24 mouse cellular contexts compared by ENCODE assay signal in the genomic region with DNA sequence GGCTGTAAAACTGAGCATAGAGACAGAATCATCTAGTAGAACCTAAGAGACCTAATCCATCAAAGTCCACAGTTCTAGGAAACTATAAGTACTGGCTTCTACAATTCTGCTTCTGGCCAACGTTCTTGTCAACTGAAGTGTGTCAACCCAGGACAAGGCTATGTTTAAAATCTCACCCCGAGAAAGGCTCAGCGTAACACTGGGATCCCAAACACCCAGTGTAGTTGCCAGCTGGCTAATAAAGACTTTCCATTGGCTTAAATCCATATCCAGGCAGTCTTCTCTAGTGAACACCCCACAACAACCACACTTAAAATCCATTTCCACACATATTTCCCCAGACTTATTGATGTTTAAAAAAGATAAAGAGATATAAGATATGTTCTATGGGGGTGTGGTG. TPM values are rescaled to one million over a fixed set of nuclear protein-coding genes. Genes with fewer than 3 reads are reported as not detected.
DNase-seq lines count a peak whose midpoint lies in the region; ATAC-seq lines count a peak whose summit lies in the region.
"Had no signal": no experiment of that assay in that cellular context is flagged by ENCODE, and none has a peak within 500 bp of the region (broad histone marks: within the 10 kb centered on the region; RNA-seq: fewer than 3 reads in every experiment).

No protein-coding gene starts in this region.

- H3K9me3 ChIP-seq in heart, embryonic 12.5 days (replicated peaks) = no peaks in the 10 kb centered on the region
- no peaks in the 10 kb centered on the region for H3K9me3 ChIP-seq in midbrain, embryonic 15.5 days
- H3K9me3 ChIP-seq: embryonic facial prominence, embryonic 12.5 days; forebrain, embryonic 15.5 days; hindbrain, embryonic 13.5 days had no signal

- DNase-seq in heart, adult 18-20 months = peak; percentile 58 to 61
- DNase-seq in heart, postnatal 4 days = no peak
- DNase-seq in heart, postnatal 10 days = peak; percentile 40 to 49
- peak; percentile 4 for DNase-seq in lung, postnatal 25 days (ENCODE audit: low spot score)
- no peak for DNase-seq in lung, adult 18-20 months
- DNase-seq: adrenal gland, postnatal 14 days; cerebellum, adult 11-12 months; cerebellum, adult 9-10 months; cerebellum, postnatal 25 days; gastrocnemius, adult 2 months; gastrocnemius, postnatal 25 days; heart, adult 11 months; kidney, adult 2 months had no signal

- WGBS in heart, embryonic 12.5 days = 73% methylated on average over 3 of the region's 3 CpGs
- 87% methylated on average over 3 of the region's 3 CpGs for WGBS in midbrain, embryonic 15.5 days

- ATAC-seq in heart, embryonic 12.5 days (ENCODE audit: insufficient number of reproducible peaks, low FRiP score) = no peak
- ATAC-seq in midbrain, embryonic 15.5 days (replicated peaks) = no peak
- ATAC-seq: forebrain, embryonic 15.5 days; intestine, embryonic 16.5 days had no signal

- 0 out of 2 replicates have a peak, but pooled peaks cover 7% of the 10 kb centered on the region for H3K27me3 ChIP-seq in heart, embryonic 12.5 days (replicated peaks)
- H3K27me3 ChIP-seq in midbrain, embryonic 15.5 days (replicated peaks) = no peaks in the 10 kb centered on the region
- H3K27me3 ChIP-seq: embryonic facial prominence, embryonic 12.5 days; forebrain, embryonic 15.5 days; hindbrain, embryonic 13.5 days had no signal

- H3K4me1 ChIP-seq in heart, embryonic 12.5 days (replicated peaks) = no peaks in the 10 kb centered on the region
- no peaks in the 10 kb centered on the region for H3K4me1 ChIP-seq in midbrain, embryonic 15.5 days
- H3K4me1 ChIP-seq: embryonic facial prominence, embryonic 12.5 days; forebrain, embryonic 15.5 days; hindbrain, embryonic 13.5 days had no signal

- H3K4me2 ChIP-seq in heart, embryonic 12.5 days = no peak overlapping the region
- no peak overlapping the region for H3K4me2 ChIP-seq in midbrain, embryonic 15.5 days
- H3K4me2 ChIP-seq: embryonic facial prominence, embryonic 12.5 days; forebrain, embryonic 15.5 days; hindbrain, embryonic 13.5 days had no signal

- intact Hi-C loops in heart, postnatal 10 days (cut with DNase I) = loop anchor here (10.0 kb wide), 1 partner anchor 444 kb away; no protein-coding TSS in a partner anchor

- no peaks in the 10 kb centered on the region for H3K36me3 ChIP-seq in heart, embryonic 12.5 days
- no peaks in the 10 kb centered on the region for H3K36me3 ChIP-seq in midbrain, embryonic 15.5 days (replicated peaks)
- H3K36me3 ChIP-seq: embryonic facial prominence, embryonic 12.5 days; forebrain, embryonic 15.5 days; hindbrain, embryonic 13.5 days had no signal

- H3K27ac ChIP-seq in heart, embryonic 12.5 days (ENCODE audit: poor library complexity, severe bottlenecking) = no peak overlapping the region
- H3K27ac ChIP-seq in midbrain, embryonic 15.5 days = no peak overlapping the region
- H3K27ac ChIP-seq: embryonic facial prominence, embryonic 12.5 days; forebrain, embryonic 15.5 days; gastrocnemius, adult 2 months; hindbrain, embryonic 13.5 days had no signal

- no peak overlapping the region for H3K9ac ChIP-seq in heart, embryonic 12.5 days
- H3K9ac ChIP-seq in midbrain, embryonic 15.5 days = no peak overlapping the region
- H3K9ac ChIP-seq: embryonic facial prominence, embryonic 12.5 days; forebrain, embryonic 15.5 days; hindbrain, embryonic 13.5 days had no signal

- H3K4me3 ChIP-seq in heart, embryonic 12.5 days = no peak overlapping the region
- H3K4me3 ChIP-seq in midbrain, embryonic 15.5 days = no peak overlapping the region
- H3K4me3 ChIP-seq: embryonic facial prominence, embryonic 12.5 days; forebrain, embryonic 15.5 days; gastrocnemius, adult 2 months; hindbrain, embryonic 13.5 days had no signal

RNA-seq across cellular contexts. Expression of gene Lcn9, which starts 7.8 kb away (rescaled TPM):
- total RNA-seq in heart, adult 18-20 months (2021) = not detected
- not detected for total RNA-seq in heart, postnatal 4 days (2021)
- total RNA-seq in heart, postnatal 10 days (2021) = not detected
- not detected in 2 replicates for polyA plus RNA-seq in heart, embryonic 12.5 days (2016; fragmentation: Nextera tagmentation; extraction: Ambion mirVana)
- polyA plus RNA-seq in midbrain, embryonic 15.5 days (2015; fragmentation: Nextera tagmentation; extraction: Ambion mirVana) = not detected in 2 replicates
- total RNA-seq: adrenal gland, postnatal 14 days; ES-E14; gastrocnemius, adult 2 months; gastrocnemius, postnatal 25 days; hematopoietic stem cell, adult 5-6 weeks had no signal
- polyA plus RNA-seq: cortical plate, adult 2 months; embryonic facial prominence, embryonic 12.5 days; forebrain, embryonic 11.5 days; forebrain, embryonic 15.5 days; heart, embryonic 16.5 days; hindbrain, embryonic 13.5 days; intestine, embryonic 16.5 days; kidney, adult 2 months had no signal

RNA-seq across cellular contexts. Expression of gene Glt6d1, which starts 15.1 kb away (rescaled TPM):
- total RNA-seq in heart, adult 18-20 months (2021) = not detected
- total RNA-seq in heart, postnatal 4 days (2021) = not detected
- not detected for total RNA-seq in heart, postnatal 10 days (2021)
- not detected in 2 replicates for polyA plus RNA-seq in heart, embryonic 12.5 days (2016; fragmentation: Nextera tagmentation; extraction: Ambion mirVana)
- not detected in 2 replicates for polyA plus RNA-seq in midbrain, embryonic 15.5 days (2015; fragmentation: Nextera tagmentation; extraction: Ambion mirVana)
- total RNA-seq: adrenal gland, postnatal 14 days; ES-E14; gastrocnemius, adult 2 months; gastrocnemius, postnatal 25 days; hematopoietic stem cell, adult 5-6 weeks had no signal
- polyA plus RNA-seq: cortical plate, adult 2 months; embryonic facial prominence, embryonic 12.5 days; forebrain, embryonic 11.5 days; forebrain, embryonic 15.5 days; heart, embryonic 16.5 days; hindbrain, embryonic 13.5 days; intestine, embryonic 16.5 days; kidney, adult 2 months had no signal

RNA-seq across cellular contexts. Expression of gene Sohlh1, which starts 16.3 kb away (rescaled TPM):
- total RNA-seq in heart, adult 18-20 months (2021) = not detected
- not detected for total RNA-seq in heart, postnatal 4 days (2021)
- not detected for total RNA-seq in heart, postnatal 10 days (2021)
- polyA plus RNA-seq in heart, embryonic 12.5 days (2016; fragmentation: Nextera tagmentation; extraction: Ambion mirVana) = not detected in 2 replicates
- polyA plus RNA-seq in midbrain, embryonic 15.5 days (2015; fragmentation: Nextera tagmentation; extraction: Ambion mirVana) = not detected in 2 replicates
- total RNA-seq: adrenal gland, postnatal 14 days; gastrocnemius, adult 2 months; gastrocnemius, postnatal 25 days; hematopoietic stem cell, adult 5-6 weeks had no signal
- polyA plus RNA-seq: cortical plate, adult 2 months; embryonic facial prominence, embryonic 12.5 days; forebrain, embryonic 11.5 days; forebrain, embryonic 15.5 days; heart, embryonic 16.5 days; hindbrain, embryonic 13.5 days; intestine, embryonic 16.5 days had no signal

RNA-seq across cellular contexts. Expression of gene Kcnt1, which starts 32.7 kb away (rescaled TPM):
- under 1 TPM; 0.21 to 0.25 TPM for total RNA-seq in heart, adult 18-20 months (2021)
- under 1 TPM; 0.32 to 0.52 TPM for total RNA-seq in heart, postnatal 4 days (2021)
- total RNA-seq in heart, postnatal 10 days (2021) = 1 to 10 TPM in 1 of 2 experiments, under 1 TPM in 1; 0.62 to 1.1 TPM
- polyA plus RNA-seq in heart, embryonic 12.5 days (2016; fragmentation: Nextera tagmentation; extraction: Ambion mirVana) = not detected in 2 replicates
- polyA plus RNA-seq in midbrain, embryonic 15.5 days (2015; fragmentation: Nextera tagmentation; extraction: Ambion mirVana) = 14.4 and 20.7 TPM in 2 replicates
- total RNA-seq: hematopoietic stem cell, adult 5-6 weeks had no signal

RNA-seq across cellular contexts. Expression of gene Gm13539, which starts 48.7 kb away (rescaled TPM):
- not detected for total RNA-seq in heart, adult 18-20 months (2021)
- not detected for total RNA-seq in heart, postnatal 4 days (2021)
- total RNA-seq in heart, postnatal 10 days (2021) = not detected
- not detected in 2 replicates for polyA plus RNA-seq in heart, embryonic 12.5 days (2016; fragmentation: Nextera tagmentation; extraction: Ambion mirVana)
- polyA plus RNA-seq in midbrain, embryonic 15.5 days (2015; fragmentation: Nextera tagmentation; extraction: Ambion mirVana) = not detected in 2 replicates
- total RNA-seq: adrenal gland, postnatal 14 days; ES-E14; gastrocnemius, adult 2 months; gastrocnemius, postnatal 25 days; hematopoietic stem cell, adult 5-6 weeks had no signal
- polyA plus RNA-seq: cortical plate, adult 2 months; embryonic facial prominence, embryonic 12.5 days; forebrain, embryonic 11.5 days; forebrain, embryonic 15.5 days; hindbrain, embryonic 13.5 days; intestine, embryonic 16.5 days; kidney, adult 2 months had no signal

Comparison
In these comparisons a context has a peak if more than half of its experiments do, and no peak if none do; other contexts are left out.
1. DNase-seq: peak in heart, adult 18-20 months (2 of 2), heart, postnatal 10 days (2 of 2) and lung, postnatal 25 days (single experiment); none in heart, postnatal 4 days (single experiment) and lung, adult 18-20 months (0 of 2).